Mouse (Mus musculus) forebrain, embryonic 14.5 days (tissue): ENCODE measurements around the gene Zfp965. TPM values are rescaled to one million over a fixed set of nuclear protein-coding genes. Genes with fewer than 3 reads are reported as not detected.
"Not testable (repeated sequence)": the region's sequence is repeated elsewhere in the genome, so short reads cannot be mapped to it uniquely, and the experiment has no call there.

Experiments used
- ATAC-seq: fragments of 200-750 bp; cut with Nextera tagmentation; 2 replicates; pipeline ENCODE4 v1.8.0; 2017; ENCODE audit warnings: mild to moderate bottlenecking, moderate library complexity
- DNase-seq: peaks from one replicate; pipeline ENCODE4 v3.0.0-alpha.2; 2015; ENCODE audit warnings: low spot score
- H3K27ac ChIP-seq: fragments of 300-500 bp; sonication (generic); 2 replicates; pipeline ENCODE4 v1.5.1; 2014; ENCODE audit warnings: low read depth, mild to moderate bottlenecking, control low read depth, low read length, moderate library complexity
- H3K27me3 ChIP-seq: fragments of 300-500 bp; sonication (generic); replicated peaks from 2 replicates; pipeline ENCODE4 v1.6.1; 2014; ENCODE audit warnings: low read length, control low read depth, mixed read lengths; ENCODE audit not compliant: control insufficient read depth, insufficient read depth
- H3K36me3 ChIP-seq: fragments of 300-500 bp; sonication (generic); 2 replicates; pipeline ENCODE4 v1.6.1; 2014; ENCODE audit warnings: low read length, control low read depth; ENCODE audit not compliant: control insufficient read depth, insufficient read depth
- H3K4me1 ChIP-seq: fragments of 300-500 bp; sonication (generic); 2 replicates; pipeline ENCODE4 v1.6.1; 2014; ENCODE audit warnings: antibody characterized with exemption, low read length, control low read depth; ENCODE audit not compliant: control insufficient read depth, insufficient read depth
- H3K4me2 ChIP-seq: fragments of 300-500 bp; sonication (generic); 2 replicates; pipeline ENCODE4 v1.6.1; 2014; ENCODE audit warnings: mild to moderate bottlenecking, control low read depth, low read length
- H3K4me3 ChIP-seq: fragments of 300-500 bp; sonication (generic); 2 replicates; pipeline ENCODE4 v1.5.1; 2014; ENCODE audit warnings: low read depth, low read length, control low read depth
- H3K9ac ChIP-seq: fragments of 300-500 bp; sonication (generic); 2 replicates; pipeline ENCODE4 v1.6.1; 2014; ENCODE audit warnings: mild to moderate bottlenecking, low read length, control low read depth, moderate library complexity
- H3K9me3 ChIP-seq: fragments of 300-500 bp; sonication (generic); replicated peaks from 2 replicates; pipeline ENCODE4 v1.6.1; 2016; ENCODE audit warnings: low read length, control low read depth, mixed read lengths; ENCODE audit not compliant: control insufficient read depth
- WGBS: fragments of 180-500 bp; shearing (Covaris S2); extraction: QIAGEN DNeasy Blood & Tissue Kit; methylation state at CpG from one replicate; pipeline ENCODE4 v1.1.7; 2014; 5-methylcytosine and 5-hydroxymethylcytosine counted together
- polyA plus RNA-seq: library from polyadenylated mRNA; unstranded; fragments of >200 nt; fragmentation: Nextera tagmentation; extraction: Ambion mirVana; gene quantifications from 2 replicates; pipeline ENCODE4 v1.2.1, GENCODE M21; 2014

The Zfp965 gene
- polyA plus RNA-seq: 8.9 and 9.0 TPM in 2 replicates

- not testable (repeated sequence) for H3K4me3 ChIP-seq, H3K36me3 ChIP-seq, H3K4me2 ChIP-seq, H3K27me3 ChIP-seq, H3K27ac ChIP-seq, ATAC-seq, DNase-seq, H3K4me1 ChIP-seq, H3K9ac ChIP-seq, H3K9me3 ChIP-seq
- WGBS: no CpG with 5 or more reads among the region's 6 CpGs
Measured at GRCm38 (mm10) chr2:175469685-175470084, at the start of gene Zfp965. Zfp965 (plus strand) TSS chr2:175469985.

GRCm38 (mm10) chr2:175435707-175436106 lies 34.1 kb upstream of the Zfp965 start, which contains the start of gene Gm4724:
Gm4724 (minus strand) TSS chr2:175435807.
- not testable (repeated sequence) for H3K4me1 ChIP-seq, H3K36me3 ChIP-seq, H3K9ac ChIP-seq, H3K9me3 ChIP-seq, ATAC-seq, H3K4me2 ChIP-seq, DNase-seq, H3K27me3 ChIP-seq, H3K4me3 ChIP-seq, H3K27ac ChIP-seq
- WGBS: no CpG with 5 or more reads among the region's 4 CpGs

Other genes starting within 250 kb of the Zfp965 start
- not detected in 2 replicates for gene Gm14440, start 194.9 kb upstream of the Zfp965 start, polyA plus RNA-seq
- 16.7 and 21.3 TPM in 2 replicates for gene Gm4631, start 131.8 kb upstream of the Zfp965 start, polyA plus RNA-seq
- 4.8 and 5.3 TPM in 2 replicates for gene Zfp968, start 97.5 kb upstream of the Zfp965 start, polyA plus RNA-seq
- gene Gm4724, start 34.2 kb upstream of the Zfp965 start, polyA plus RNA-seq: 15.1 and 20.3 TPM in 2 replicates
- not detected in 2 replicates for gene Gm11007, start 174.0 kb downstream of the Zfp965 start, polyA plus RNA-seq
- gene Zfp969, start 233.7 kb downstream of the Zfp965 start, polyA plus RNA-seq: 10.3 and 20.3 TPM in 2 replicates